Mouse (Mus musculus) left cerebral cortex, adult 2 months (tissue): ENCODE measurements around the gene Tmem115. TPM values are rescaled to one million over a fixed set of nuclear protein-coding genes. Genes with fewer than 3 reads are reported as not detected.

Source experiments
- DNase-seq, 2 experiments: peaks; one replicate each; pipeline ENCODE4 v3.0.0; 2021 to 2022; ENCODE audit warnings: low spot score in 2 of 2, mixed read lengths in 1 of 2; ENCODE audit errors: extremely low spot score in 1 of 2
- H3K27ac ChIP-seq: fragments of 200-600 bp; 2 replicates; pipeline ENCODE4 v1.8.1; 2022
- H3K4me3 ChIP-seq: fragments of 200-600 bp; 2 replicates; pipeline ENCODE4 v1.8.1; 2022
- CTCF ChIP-seq: fragments of 200-600 bp; IDR thresholded peaks from 2 replicates; pipeline ENCODE4 v1.8.1; 2022; ENCODE audit warnings: antibody characterized with exemption, mild to moderate bottlenecking, moderate library complexity
- intact Hi-C: fragments of 180-260 bp; cut with DNase I; formaldehyde crosslinking; loops from one replicate; pipeline ENCODE4 v1.15.1; 2025
- total RNA-seq, 2 experiments: library from RNA; stranded (reverse); gene quantifications; 2 replicates each; pipeline ENCODE4 v1.2.3; 2021

Tmem115 gene
- total RNA-seq, 2 experiments from 2014 or later, result 35.3 to 35.6 TPM

GRCm38 (mm10) chr9:107544729-107545128, 11.0 kb downstream of the Tmem115 start:
- TF ChIP-seq CTCF, result no peak
- Histone ChIP-seq H3K27ac (no peak overlapping the region), H3K4me3 (no peak overlapping the region)
- intact Hi-C loops, result no loop called here
- DNase-seq, result no peak

GRCm38 (mm10) chr9:107545199-107545598, 11.5 kb downstream of the Tmem115 start:
- no peak for TF ChIP-seq CTCF
- no peak overlapping the region for H3K4me3 ChIP-seq
- no peak for DNase-seq
- no peak overlapping the region for H3K27ac ChIP-seq
- intact Hi-C loops, result no loop called here

GRCm38 (mm10) chr9:107545602-107546001, 11.9 kb downstream of the Tmem115 start:
- intact Hi-C loops, result no loop called here
- H3K4me3 ChIP-seq, result no peak overlapping the region
- TF ChIP-seq CTCF, result peak; percentile 96
- no peak overlapping the region for H3K27ac ChIP-seq
- peak in 1 of 2 experiments; percentile 78 for DNase-seq

- intact Hi-C loops, result no loop called here
- peak within 1 kb of the TSS; percentile 13; the same call in 1 of the 2 replicates for H3K27ac ChIP-seq
- peak; percentile 84 to 88 for DNase-seq
- TF ChIP-seq CTCF, result no peak
- H3K4me3 ChIP-seq, result peak within 1 kb of the TSS; percentile 41
Measured at GRCm38 (mm10) chr9:107547026-107547425, 13.3 kb downstream of the Tmem115 start, which contains the start of gene Zmynd10. TSS of gene Zmynd10 (plus strand) at chr9:107547298.

GRCm38 (mm10) chr9:107547957-107548356, 14.2 kb downstream of the Tmem115 start:
- DNase-seq, result no peak
- TF ChIP-seq CTCF, result no peak
- intact Hi-C loops, result no loop called here
- no peak overlapping the region for H3K4me3 ChIP-seq
- no peak overlapping the region for H3K27ac ChIP-seq

- Histone ChIP-seq H3K27ac (no peak overlapping the region), H3K4me3 (no peak overlapping the region)
- intact Hi-C loops, result no loop called here
- no peak for TF ChIP-seq CTCF
- DNase-seq, result no peak
Measured at GRCm38 (mm10) chr9:107548820-107549219, 15.1 kb downstream of the Tmem115 start.

- intact Hi-C loops, result no loop called here
- no peak overlapping the region for H3K4me3 ChIP-seq
- no peak overlapping the region for H3K27ac ChIP-seq
- DNase-seq, result no peak
- TF ChIP-seq CTCF, result no peak
Measured at GRCm38 (mm10) chr9:107549297-107550074, 15.7 kb downstream of the Tmem115 start.

- no peak for TF ChIP-seq CTCF
- Histone ChIP-seq H3K4me3 (no peak overlapping the region), H3K27ac (no peak overlapping the region)
- intact Hi-C loops, result no loop called here
- DNase-seq, result no peak
Measured at GRCm38 (mm10) chr9:107550491-107551116, 16.9 kb downstream of the Tmem115 start.

GRCm38 (mm10) chr9:107551117-107551889, 17.6 kb downstream of the Tmem115 start, which contains the start of gene Rassf1:
TSS of gene Rassf1 (plus strand) at chr9:107551555.
- DNase-seq, result no peak
- H3K27ac ChIP-seq, result no peak within 1 kb of the TSS
- no peak for TF ChIP-seq CTCF
- H3K4me3 ChIP-seq, result peak within 1 kb of the TSS; percentile 44
- intact Hi-C loops, result no loop called here

GRCm38 (mm10) chr9:107551890-107552355, 18.2 kb downstream of the Tmem115 start:
- H3K4me3 ChIP-seq, result peak overlapping the region; percentile 44
- DNase-seq, result no peak
- no peak for TF ChIP-seq CTCF
- H3K27ac ChIP-seq, result no peak overlapping the region
- intact Hi-C loops, result no loop called here

GRCm38 (mm10) chr9:107552690-107553393, 19.1 kb downstream of the Tmem115 start:
- H3K27ac ChIP-seq, result no peak overlapping the region
- DNase-seq, result no peak
- intact Hi-C loops, result no loop called here
- no peak overlapping the region for H3K4me3 ChIP-seq
- TF ChIP-seq CTCF, result no peak
